Mouse (Mus musculus) adrenal gland, postnatal 36 days (tissue): ENCODE results near the gene Lgi2. TPM values are rescaled to one million over a fixed set of nuclear protein-coding genes. Genes with fewer than 3 reads are reported as not detected.

Experiments used
- DNase-seq, 2 experiments: peaks; one replicate each; pipeline ENCODE4 v3.0.0; 2021; ENCODE audit warnings: mixed read lengths in 1 of 2
- total RNA-seq, 2 experiments: library from RNA; stranded (reverse); gene quantifications; 2 replicates each; pipeline ENCODE4 v1.2.3; 2021

The Lgi2 gene
- total RNA-seq, 2 experiments from 2014 or later, result 1.1 to 2.4 TPM

DNA sequence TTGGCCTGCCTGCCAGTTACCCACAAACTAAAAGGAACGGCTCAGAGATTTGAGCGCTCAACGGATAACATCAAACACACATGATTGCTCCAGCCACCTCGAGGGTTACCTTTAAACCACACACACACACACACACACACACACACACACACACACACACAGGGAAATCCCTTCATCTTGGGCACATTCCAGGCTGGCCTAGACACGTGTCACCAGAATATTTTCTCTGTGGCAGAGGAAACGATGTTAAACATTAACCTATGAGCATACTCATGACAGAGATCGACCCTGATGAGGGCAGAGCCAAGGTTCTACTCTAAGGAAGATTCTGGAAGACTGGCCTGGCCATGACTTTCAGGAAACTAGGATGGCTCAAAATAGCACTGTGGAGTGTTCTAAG is 29.2 kb downstream of the Lgi2 start:
- no peak for DNase-seq

DNA sequence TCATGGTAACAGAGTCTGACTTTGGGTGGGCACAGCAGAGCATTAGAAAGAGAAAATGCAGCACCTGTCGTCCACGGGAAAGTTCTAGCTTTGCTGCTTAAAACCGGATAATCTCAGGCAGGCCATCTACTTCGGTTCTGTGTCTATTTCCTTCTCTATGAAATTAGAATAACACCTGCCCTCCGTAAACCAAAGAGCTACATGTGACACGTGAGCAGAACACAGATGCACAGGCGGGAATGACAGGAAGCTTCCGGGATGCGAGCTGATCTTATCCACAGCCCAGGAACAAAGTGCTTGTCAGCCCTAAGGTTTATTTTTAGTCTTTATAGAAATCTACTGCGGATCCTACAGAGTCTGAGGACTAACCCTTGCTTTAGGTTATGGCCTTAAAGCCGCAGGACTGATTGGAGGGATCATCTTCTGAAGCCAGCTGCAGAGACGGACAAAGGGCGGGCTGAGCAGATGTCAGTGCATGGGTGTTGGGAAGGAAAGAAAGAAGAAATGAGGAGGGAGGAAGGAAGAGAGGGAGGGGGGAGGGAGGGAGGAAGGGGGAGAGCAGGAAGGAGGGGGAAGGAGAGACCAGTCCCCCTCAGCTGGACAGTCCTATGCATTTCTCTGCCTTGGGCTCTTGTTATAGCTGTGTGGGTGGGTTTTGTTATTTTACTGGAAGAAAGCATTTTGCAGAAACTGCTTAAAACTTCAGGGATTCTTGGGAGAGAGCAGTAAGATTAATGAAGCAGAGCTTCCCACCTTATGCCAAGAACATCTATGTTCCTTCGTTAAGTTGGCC is 31.3 kb downstream of the Lgi2 start:
- DNase-seq, result no peak

DNA sequence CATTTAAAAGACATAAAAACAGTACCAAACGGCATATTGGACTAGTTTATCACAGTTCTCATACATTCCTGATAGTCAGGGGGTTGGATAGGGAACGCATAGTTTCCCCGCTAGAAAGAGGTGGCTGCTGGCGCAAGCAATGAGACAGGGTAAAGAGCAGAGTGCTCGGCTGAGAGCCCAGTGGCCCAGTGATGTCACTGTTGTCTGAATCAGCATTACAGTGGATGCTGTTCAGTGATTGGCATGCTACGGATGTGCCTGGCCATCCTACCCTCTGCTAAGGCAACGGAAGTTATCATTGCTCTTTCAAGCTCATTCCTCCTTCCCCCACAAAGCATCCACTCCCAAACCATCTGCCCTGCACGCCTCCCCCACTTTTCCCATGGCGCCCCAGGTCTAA is 32.6 kb downstream of the Lgi2 start:
- DNase-seq, result no peak

DNA sequence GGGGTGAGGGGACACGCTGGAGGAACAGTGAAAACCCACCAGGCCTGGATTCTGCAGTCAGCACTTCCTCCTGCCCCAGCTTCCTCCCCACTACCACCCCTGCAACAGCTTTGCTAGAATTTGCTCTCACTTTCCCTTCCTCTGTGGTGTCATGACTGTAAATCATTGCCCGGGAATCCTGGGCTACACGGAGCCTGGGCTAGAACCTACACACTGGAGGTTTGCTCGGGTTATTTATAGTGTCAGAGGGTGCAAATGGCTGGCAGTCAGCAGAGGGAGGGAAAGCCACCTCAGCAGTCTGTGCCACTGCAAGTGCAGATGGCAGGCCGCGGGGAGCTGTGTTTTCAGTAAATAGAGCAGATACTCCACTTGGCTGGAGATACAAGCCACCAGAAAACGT is 37.7 kb downstream of the Lgi2 start:
- no peak for DNase-seq

DNA sequence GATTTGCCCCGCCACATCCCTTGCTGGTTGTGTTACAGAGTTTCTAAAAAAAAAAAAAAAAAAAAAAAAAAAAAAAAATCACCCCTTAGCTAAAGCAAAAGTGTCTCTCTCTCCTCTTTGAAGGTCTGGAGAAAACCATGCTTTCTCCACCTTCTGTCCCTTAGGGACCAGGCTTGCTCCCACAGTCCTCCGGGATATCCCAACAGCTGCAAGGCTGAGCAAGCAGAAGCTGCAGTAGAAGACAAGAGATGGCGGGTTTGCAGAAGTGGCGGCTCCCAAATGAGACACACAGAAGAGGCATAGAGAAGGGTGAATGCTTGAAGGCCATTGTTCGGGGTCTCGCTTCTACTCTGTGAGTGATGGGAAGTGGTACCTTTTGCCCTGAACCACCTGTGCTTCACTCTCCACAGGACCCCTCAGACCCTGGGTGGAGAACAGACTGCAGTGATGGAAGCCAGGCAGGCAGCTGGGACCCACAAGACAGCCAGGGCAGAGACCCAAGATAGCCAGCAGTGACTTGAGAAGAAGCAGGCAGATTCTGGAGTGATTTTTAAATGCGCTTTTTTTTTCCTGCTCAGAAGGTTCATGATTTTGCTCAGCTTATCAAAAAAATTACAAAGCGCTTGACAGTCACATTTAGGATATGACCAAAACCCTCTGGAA is 39.8 kb downstream of the Lgi2 start:
- DNase-seq, result no peak

DNA sequence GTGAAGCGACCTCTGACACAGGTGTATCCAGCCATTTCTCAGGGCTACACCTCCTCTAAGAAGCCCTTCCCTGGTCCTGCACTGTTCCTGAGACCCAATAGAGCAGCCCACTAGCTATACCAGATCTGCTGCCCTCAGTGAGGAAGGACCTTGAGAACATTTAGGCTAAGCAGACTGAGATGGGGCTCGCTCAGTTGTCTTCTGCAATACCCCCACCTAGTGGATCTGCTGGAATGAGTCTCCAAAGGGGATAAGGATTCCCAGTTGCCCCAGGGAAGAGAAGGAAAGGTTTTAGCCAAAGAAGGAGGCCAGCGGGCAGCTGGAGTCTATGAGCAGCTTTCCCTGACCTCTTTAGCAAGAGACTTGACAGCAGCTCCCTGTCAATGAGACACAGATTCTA is 42.1 kb downstream of the Lgi2 start:
- no peak for DNase-seq

DNA sequence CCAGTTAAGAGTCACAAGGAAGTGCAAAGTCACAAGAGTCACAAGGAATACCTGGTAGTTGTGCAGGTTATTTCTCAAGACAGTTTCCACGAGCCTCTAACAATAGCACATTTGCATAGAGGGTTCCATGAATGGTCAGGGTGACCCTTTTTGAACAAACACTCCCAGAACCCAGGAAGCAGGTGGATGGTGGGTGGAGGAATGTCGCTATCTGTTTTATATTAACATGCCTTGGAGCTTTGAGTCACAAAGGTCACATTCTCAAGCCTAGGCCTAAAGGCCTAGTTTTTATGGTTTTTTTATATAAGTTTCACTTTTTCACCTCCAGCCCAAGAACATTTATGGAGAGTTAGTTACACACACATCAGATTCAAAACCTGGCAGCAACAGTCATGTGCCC is 46.3 kb downstream of the Lgi2 start:
- DNase-seq, result no peak

DNA sequence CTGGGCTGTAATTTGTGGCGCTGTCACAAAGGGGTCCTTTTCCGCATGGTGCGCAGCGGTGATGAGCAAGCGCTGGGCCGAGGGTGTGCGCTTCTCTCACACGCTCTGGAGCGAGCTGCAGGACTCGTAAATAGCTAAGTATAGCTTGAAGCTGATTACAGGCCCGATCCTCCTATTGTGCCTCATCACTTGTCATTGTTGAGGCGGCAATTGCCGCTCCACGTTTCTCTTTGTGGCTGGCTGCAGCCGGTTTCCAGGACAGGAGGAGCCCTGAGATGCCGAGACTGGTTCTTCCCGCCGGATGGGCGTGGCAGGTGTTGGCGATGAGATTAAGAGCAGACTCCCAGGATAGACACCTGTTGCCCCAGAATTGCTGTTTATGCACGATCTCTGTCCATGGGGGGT is 50.2 kb downstream of the Lgi2 start:
- peak in 1 of 2 experiments; percentile 6 for DNase-seq

DNA sequence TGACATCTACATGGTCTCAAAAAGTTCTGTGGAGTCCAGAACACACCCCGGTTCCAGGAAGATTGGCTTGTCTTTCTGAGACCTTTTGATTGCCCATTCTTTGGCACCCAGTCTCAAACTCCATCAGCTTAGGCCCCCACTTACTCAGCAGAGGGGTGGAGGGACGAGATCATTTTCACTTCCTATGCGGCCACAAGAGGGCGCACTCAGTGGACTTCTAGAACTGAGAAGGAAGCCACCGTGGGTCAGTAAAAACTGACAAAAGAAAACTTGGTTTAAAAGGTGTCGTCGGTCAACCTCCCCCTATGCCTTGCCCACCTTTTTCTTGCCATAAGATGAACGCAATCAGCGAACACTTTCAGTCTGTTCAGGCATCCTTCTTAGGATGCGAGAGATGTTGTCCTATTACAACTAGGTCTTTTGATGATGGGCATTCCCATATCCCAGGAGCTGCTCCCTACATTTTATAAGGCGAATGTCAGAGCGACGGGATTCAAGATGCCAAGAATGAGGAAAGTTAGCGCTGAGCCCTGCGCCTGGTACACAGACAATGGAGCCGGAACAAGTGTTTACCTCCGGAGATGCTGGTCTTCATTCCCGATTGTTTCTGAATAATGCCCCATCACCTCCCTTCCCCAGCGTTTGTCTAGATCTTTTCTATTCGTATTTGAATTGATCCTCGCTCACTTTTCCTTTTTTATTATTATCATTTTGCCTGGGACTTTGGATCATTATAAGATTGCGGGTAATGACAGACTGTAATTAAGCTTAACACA is 50.8 kb downstream of the Lgi2 start:
- DNase-seq, result peak; percentile 71 to 76

DNA sequence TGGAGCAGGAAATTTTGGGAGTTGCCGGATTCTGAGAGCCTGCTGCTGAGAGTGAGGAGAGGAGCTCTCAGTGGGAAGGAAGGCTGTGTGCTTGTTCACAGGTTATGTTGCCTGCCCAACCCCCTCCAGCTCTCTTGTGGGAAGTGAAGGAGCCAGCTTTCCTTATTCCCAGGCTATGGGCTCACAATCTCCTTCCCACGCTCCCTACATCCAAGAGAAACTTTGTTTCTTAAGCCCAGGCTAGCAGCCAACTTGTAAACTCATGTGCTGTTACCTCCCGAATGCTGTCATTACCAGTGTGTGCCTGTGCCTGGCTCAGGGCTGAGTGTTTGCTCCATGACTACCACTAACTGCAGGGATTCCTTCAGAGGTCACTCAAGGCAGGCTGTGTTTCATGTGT is 55.2 kb downstream of the Lgi2 start:
- no peak for DNase-seq

DNA sequence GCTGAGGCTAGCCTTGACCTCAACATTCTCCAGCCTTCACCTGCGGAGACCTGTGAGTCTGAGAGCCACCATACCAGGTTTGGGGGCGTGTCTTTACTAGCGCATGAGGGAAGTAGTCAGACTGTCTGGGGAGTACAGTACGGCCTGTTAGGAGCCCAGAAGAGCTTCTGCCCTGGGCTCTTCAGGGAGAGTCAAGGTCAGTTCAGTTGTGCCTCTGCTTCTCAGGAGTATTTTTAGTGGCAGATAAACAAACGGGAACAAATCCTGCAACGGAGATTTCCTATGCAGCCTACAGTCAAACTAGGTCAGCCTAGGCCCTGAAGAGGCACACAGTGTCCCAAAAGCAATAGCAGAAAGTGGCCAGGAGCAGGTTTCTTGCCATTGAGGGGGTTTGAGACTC is 56.8 kb downstream of the Lgi2 start:
- peak in 1 of 2 experiments; percentile 11 for DNase-seq

DNA sequence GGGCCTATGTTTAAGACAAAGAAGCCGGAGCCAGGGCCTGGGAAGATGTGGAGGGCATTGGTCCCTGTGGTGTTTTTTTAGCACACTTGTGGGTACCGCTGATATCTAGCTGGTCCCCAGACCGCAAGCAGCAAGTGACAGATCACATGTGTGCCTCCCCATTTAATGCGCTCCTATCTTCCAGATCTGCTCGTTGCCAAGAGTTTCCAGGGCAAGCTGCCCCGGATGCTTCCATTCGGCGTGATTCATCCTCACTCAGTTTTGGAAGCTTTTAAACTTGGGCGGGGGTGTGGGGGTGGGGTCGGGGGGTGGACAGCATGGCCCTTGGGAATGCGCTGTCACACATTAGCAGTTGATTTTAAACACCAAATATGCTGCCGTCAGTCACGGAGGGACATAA is 61.6 kb downstream of the Lgi2 start:
- no peak for DNase-seq

DNA sequence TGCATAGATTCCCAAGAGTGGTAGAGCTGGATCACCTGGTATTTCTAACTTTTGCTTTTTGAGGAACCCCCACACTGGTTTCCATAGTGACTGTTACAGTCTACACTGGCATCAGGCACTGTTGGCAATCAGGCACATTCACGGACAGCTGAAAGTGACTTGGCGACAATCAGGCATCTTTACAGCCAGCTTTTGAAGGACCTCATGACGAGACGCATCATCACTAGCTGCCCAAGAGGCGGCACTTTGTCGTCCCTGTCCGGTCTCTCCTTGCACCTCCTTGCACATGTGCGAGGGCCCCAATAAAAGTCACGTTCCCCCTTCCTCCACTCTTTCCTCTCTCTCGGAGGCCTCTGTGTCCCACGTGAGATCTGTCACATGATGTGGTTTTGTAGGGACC is 62.1 kb downstream of the Lgi2 start:
- no peak for DNase-seq

DNA sequence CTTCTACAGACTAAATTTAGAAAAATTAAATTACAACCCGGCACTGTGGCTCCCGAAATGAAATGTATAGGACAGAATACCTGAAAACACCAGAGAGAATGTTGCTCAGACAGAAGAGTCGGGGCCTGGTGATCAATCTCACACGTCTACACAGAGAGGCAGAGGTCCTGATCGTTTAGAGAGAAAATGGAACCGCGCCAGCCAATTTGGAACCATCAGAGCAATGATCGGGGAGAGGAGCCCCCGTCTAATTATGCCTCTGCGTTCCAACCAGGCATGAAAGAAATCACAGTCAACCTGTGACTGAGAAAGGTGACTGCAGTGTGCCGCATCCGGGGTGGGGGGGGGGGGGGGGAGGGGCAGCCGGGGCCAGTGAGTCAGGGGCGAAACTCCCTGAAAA is 70.6 kb downstream of the Lgi2 start:
- DNase-seq, result no peak

DNA sequence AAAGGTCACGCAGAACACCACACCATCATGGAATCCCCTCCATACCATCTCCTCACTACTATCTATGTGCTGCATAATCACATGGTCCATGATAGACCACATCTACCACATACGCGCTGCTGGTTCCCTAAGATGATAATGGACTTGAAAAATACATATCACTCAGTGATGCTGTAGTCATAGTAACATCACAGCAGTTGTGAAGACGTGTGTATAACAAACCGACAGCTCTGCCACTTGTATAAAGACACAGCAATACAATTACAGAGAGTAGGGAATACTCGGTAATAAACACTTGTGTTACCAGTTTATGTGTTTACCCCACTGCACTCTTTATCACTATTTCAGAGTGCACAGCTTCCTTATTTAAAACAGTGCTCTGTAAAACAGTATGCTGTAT is 74.8 kb downstream of the Lgi2 start:
- no peak for DNase-seq

DNA sequence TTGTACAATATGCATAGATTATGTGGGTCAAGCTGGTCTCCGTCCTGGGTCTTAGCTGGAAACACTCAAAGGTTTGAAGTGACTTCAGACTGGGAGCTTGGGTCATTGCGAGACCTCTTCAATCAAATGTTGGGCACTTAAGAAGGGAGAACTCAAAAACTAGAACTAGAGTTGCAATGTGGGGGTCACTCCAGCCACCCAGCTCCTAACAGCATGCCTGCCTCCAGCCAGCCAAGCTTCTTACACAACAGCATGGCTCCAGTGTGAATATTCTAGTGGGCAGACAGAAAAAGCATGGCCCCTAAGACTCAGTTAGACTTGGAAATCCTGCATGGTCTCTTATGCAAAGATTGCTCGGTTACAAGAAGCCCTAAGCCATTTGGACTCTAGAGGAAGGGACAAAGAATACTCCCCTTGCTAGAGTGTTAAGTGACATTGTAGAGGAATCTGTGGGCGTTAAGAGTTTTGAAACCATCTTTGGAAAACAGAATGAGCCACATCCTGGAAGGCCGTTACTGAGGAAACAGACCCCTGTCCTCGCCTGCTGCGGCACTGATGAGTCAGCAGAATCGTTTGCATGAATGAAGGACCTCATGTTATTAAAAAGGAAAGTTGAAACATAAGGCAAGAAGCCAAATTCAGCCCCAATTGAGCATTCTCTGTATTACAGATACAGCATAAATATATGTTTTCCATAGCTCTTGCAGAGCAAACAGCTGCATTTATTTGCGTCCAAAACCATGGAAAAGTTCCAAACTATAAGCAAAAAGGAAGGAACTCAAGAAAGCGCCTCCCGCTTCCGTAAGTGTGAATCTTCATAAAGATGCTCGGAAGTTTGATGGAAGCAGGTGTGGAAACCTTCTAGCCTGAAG is 78.5 kb downstream of the Lgi2 start:
- no peak for DNase-seq

Other genes starting within 250 kb of the Lgi2 start
- 100 to 1,000 TPM; 172 to 223 TPM for gene Sod3, start 202.7 kb downstream of the Lgi2 start, total RNA-seq
- gene Ccdc149, start 94.9 kb downstream of the Lgi2 start, total RNA-seq, result 1 to 10 TPM; 4.9 to 8.3 TPM
- 10 to 100 TPM; 15.0 to 18.7 TPM for gene Sepsecs, start 103.2 kb upstream of the Lgi2 start, total RNA-seq
- 10 to 100 TPM; 11.4 to 11.7 TPM for gene Pi4k2b, start 175.1 kb upstream of the Lgi2 start, total RNA-seq
- 10 to 100 TPM in 1 of 2 experiments, 1 to 10 TPM in 1; 9.5 to 11.2 TPM for gene Zcchc4, start 208.9 kb upstream of the Lgi2 start, total RNA-seq